Mouse (Mus musculus): Measurements from ENCODE around the gene Ankrd33b.
A peak's percentile ranks its signal among the peaks of the same experiment; 100 is the strongest.

Ankrd33b gene

DNA sequence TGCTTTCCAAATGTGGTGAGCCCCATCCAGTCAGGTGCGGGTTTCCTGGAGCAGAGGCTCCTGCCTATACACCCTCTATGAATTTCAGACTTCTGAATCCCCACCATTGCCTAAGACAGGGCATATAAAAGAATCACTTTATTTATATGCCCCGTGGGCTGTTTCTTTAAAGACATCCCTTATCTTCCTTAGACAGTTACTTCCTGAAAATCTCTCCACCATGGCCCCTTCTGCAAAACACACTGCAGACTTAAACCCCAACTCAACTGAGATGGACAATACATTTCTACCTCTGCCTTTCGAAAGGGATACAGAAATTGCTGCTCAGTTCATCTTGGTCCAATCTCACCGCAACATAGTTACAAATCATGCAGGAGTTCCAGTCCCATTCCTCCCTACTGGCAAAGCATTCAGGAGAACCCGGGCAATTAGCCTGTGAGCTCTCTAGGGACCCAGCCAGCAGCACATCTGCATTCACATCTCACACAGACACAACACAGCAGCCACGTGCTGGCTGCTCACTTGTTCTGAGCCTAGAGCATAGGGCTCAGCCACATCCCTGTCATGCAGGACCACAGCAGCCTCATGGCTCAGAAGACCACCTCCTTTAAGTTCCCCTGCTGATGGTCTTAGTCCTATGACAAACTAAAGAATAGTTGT is 68.1 kb downstream of the Ankrd33b start:
- DNase-seq = no peak

- DNase-seq = no peak
Measured at GRCm38 (mm10) chr15:31297777-31298137, 69.8 kb downstream of the Ankrd33b start.

DNA sequence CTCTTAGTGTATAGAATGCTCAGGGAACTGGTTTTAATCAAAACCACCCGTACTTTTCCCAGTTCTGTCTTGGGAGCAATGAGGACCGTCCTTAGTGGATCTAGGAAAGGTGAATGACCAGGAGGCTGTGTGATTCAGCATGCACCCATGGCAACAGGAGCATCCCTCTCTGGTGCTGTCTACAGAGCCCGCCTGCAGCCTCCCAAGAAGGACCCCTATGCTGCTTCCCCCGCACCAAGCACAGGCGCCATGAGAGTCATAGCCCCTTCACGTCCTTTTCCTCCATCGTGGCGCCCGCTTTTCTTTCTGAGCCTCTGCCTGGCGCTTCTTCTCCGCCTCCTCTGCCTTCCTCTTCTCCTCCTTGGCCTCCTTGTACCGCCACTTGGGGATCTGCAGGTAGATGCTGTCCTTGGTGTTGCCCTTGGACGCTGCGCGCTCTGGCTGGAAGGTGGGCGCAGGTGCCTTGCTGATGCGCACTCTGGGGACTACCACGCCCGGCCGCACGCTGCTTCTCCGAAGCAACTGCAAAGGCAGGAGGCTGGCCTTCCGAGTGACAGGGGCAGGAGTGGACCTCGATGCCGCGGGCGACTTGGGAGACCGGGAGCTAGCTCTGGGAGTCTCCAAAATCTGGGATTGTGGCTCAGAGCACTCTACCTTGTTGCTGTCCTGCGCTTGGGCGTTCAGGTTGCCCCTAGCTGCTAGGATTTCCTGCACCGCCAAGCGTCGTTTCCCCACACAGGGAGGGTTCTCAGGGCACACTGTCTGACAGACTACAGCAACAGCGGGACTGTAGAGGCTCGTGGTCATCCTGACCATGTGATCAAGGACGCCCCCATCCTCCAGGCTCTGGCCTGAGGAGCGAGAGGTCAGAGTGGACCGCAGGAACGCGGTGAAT is 70.4 kb downstream of the Ankrd33b start:
- DNase-seq = no peak

- no peak for DNase-seq
Measured at GRCm38 (mm10) chr15:31294311-31294710, 73.2 kb downstream of the Ankrd33b start.

- DNase-seq = no peak
Measured at GRCm38 (mm10) chr15:31292627-31293026, 74.9 kb downstream of the Ankrd33b start.

- DNase-seq = no peak
Measured at GRCm38 (mm10) chr15:31285695-31286094, 81.8 kb downstream of the Ankrd33b start.

DNA sequence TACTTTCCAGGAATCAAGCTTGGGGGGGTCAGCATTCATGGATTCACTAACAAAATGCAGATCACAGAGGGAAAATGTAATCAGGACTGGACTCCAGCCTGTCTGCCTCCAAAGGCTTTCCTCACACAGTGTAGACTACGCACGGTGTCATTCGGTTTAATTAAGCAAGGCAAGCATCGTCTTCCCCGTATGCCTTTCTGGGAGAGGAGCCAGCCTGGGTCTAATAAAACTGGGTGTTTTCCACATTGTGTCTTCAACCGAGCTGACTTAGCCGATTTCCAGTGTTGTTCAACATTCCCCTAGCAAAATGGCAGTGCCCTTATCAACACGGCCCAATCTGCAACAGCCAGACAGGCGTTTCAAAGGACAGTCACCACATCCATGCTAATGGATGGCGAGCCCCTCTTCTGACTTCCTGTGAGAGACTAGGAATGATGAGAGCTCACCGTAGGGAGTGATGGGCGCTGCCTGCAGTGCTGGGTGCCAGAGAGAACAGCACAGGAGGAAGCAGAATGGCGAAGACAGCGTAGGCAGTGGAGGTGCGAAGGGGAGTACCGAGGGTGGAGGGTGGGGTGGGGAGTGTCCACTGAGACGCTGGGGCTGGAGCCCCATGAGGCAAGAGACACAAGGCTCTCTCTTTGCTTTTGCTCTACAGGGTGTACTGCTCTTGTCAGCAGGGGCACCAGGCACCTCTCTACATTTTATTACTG is 82.4 kb downstream of the Ankrd33b start:
- DNase-seq = no peak

GRCm38 (mm10) chr15:31284142-31284541 is 83.4 kb downstream of the Ankrd33b start:
- no peak for DNase-seq

GRCm38 (mm10) chr15:31282353-31282752 is 85.2 kb downstream of the Ankrd33b start:
- DNase-seq = no peak

- DNase-seq = no peak
Measured at GRCm38 (mm10) chr15:31281830-31282229, 85.7 kb downstream of the Ankrd33b start.

GRCm38 (mm10) chr15:31280683-31281082 is 86.8 kb downstream of the Ankrd33b start:
- no peak for DNase-seq

DNA sequence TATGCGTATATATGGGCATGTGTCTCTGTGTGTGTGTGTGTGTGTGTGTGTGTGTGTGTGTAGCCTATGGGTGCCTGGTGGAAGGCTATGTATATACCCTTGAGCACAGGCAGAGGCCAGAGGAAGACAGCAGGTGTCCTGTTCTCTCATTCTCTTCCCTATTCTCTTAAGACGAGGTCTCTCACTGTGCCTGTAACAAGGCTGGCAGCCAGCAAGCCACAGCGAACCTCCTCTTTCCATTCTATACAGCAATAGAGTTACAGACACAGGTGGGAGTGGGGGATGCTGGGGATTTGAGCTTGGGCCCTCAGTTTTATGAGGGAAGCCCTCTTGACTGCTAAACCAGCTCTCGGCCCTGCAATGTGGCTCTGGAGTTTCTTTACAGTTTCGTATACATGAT is 87.5 kb downstream of the Ankrd33b start:
- no peak for DNase-seq

- DNase-seq = no peak
Measured at GRCm38 (mm10) chr15:31279577-31280004, 87.9 kb downstream of the Ankrd33b start.

- no peak for DNase-seq
Measured at GRCm38 (mm10) chr15:31279120-31279519, 88.4 kb downstream of the Ankrd33b start.

- no peak for DNase-seq
Measured at GRCm38 (mm10) chr15:31278090-31278489, 89.4 kb downstream of the Ankrd33b start.

- no peak for DNase-seq
Measured at GRCm38 (mm10) chr15:31273509-31273908, 94.0 kb downstream of the Ankrd33b start.

- no peak for DNase-seq
Measured at GRCm38 (mm10) chr15:31272695-31273094, 94.8 kb downstream of the Ankrd33b start.

GRCm38 (mm10) chr15:31269558-31269957 is 98.0 kb downstream of the Ankrd33b start:
- DNase-seq = no peak

GRCm38 (mm10) chr15:31268148-31268547 is 99.4 kb downstream of the Ankrd33b start:
- no peak for DNase-seq

GRCm38 (mm10) chr15:31265845-31266244 is 101.7 kb downstream of the Ankrd33b start:
- DNase-seq = no peak

DNA sequence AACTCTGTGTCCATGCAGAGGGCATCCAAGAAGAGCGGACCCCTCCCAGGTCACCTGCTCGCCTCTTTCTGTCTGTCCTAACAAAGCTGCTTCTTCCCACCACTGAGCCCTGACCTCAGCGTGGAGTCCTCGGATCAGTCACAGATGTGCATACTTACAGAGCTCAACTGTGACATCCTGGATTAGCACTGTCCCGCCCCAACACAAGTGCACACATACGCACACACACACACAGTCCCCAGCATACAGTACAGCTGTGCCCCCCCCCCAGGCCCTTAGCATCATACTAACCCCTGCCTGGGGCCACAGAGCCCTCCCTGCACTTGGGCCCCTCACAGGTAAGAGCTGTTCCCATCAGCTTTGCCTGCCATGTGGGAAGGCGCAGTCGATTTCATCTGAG is 102.1 kb downstream of the Ankrd33b start:
- no peak for DNase-seq

DNA sequence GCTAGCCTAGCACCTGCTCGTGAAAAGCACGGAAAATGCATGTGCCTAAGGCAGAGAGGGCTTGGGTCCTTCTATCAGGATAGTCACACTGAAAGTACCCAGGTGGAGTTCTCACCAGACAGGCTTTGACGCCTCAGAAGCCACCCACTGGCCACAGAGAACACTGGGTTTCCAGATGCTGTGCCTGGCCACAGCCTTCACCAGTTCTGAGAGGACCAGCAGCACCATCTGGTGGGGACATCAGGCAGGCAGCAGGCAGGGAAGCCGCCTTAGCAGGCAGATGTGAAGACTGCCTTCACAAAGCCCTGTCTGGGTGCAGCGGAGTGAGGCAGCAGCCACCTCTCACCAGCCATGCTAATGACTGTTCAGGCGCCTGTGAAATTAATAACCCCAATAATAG is 102.7 kb downstream of the Ankrd33b start:
- peak; percentile 60 for DNase-seq

DNA sequence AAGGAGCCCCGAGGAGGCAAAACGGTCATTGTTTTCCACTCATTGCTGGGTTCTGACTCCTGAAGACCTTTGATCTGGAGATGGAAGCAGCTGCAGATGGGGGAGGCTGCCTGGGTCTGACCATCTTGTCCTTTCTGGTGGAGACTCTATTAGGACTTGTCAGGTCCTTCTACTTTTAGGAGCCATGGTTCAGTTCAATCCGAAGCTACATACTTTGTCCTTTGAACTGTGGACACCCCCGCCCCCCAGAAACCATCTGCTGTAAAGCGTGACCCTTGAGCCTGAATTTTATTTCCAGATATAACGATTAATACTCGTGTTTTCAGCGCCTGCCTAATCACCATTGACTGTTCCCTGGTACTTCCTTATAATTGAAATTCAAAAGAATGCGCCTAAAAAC is 105.2 kb downstream of the Ankrd33b start:
- DNase-seq = no peak

GRCm38 (mm10) chr15:31261094-31261493 is 106.4 kb downstream of the Ankrd33b start:
- no peak for DNase-seq
